In genomic region chr7:135139153-135139612, GRCm38 (mm10) we compare ENCODE assay signal across 9 mouse cellular contexts.
DNase-seq lines count a peak whose midpoint lies in the region; ATAC-seq and TF ChIP-seq lines count a peak whose summit lies in the region.
"Had no signal": no experiment of that assay in that cellular context is flagged by ENCODE, and none has a peak within 500 bp of the region (broad histone marks: within the 10 kb centered on the region; RNA-seq: fewer than 3 reads in every experiment).

No protein-coding gene starts in this region.

- H3K9ac ChIP-seq in forebrain, embryonic 16.5 days (replicated peaks; ENCODE audit: low read depth, low read length): no peak overlapping the region
- no peak overlapping the region for H3K9ac ChIP-seq in midbrain, embryonic 13.5 days (replicated peaks)
- H3K9ac ChIP-seq: limb, embryonic 13.5 days had no signal

- no peaks in the 10 kb centered on the region for H3K27me3 ChIP-seq in forebrain, embryonic 16.5 days (replicated peaks; ENCODE audit: control insufficient read depth, insufficient read depth, low read length)
- H3K27me3 ChIP-seq in midbrain, embryonic 13.5 days: peaks cover 24% of the 10 kb centered on the region
- H3K27me3 ChIP-seq in heart, embryonic 10.5 days (ENCODE audit: insufficient read depth, poor library complexity, severe bottlenecking): no peaks in the 10 kb centered on the region
- H3K27me3 ChIP-seq: limb, embryonic 13.5 days had no signal

- no peaks in the 10 kb centered on the region for H3K36me3 ChIP-seq in forebrain, embryonic 16.5 days (ENCODE audit: control insufficient read depth, insufficient read depth)
- no peaks in the 10 kb centered on the region for H3K36me3 ChIP-seq in midbrain, embryonic 13.5 days
- peaks cover 21% of the 10 kb centered on the region for H3K36me3 ChIP-seq in heart, embryonic 10.5 days

- intact Hi-C loops in left cerebral cortex, adult 2 months (cut with DNase I): no loop called here

- peak; percentile 62 for ATAC-seq in forebrain, embryonic 16.5 days
- ATAC-seq in midbrain, embryonic 13.5 days: peak; percentile 88

- H3K4me2 ChIP-seq in forebrain, embryonic 16.5 days (ENCODE audit: low read length): no peak overlapping the region
- no peak overlapping the region for H3K4me2 ChIP-seq in midbrain, embryonic 13.5 days (replicated peaks)
- H3K4me2 ChIP-seq: limb, embryonic 13.5 days had no signal

- H3K4me3 ChIP-seq in left cerebral cortex, adult 2 months: no peak overlapping the region
- H3K4me3 ChIP-seq in forebrain, embryonic 16.5 days (replicated peaks; ENCODE audit: low read length): no peak overlapping the region
- no peak overlapping the region for H3K4me3 ChIP-seq in midbrain, embryonic 13.5 days (replicated peaks)
- no peak overlapping the region for H3K4me3 ChIP-seq in heart, embryonic 10.5 days
- H3K4me3 ChIP-seq: limb, embryonic 13.5 days had no signal

- 1% methylated on average over 5 of the region's 5 CpGs for WGBS in forebrain, embryonic 16.5 days
- WGBS in midbrain, embryonic 13.5 days: 5% methylated on average over 5 of the region's 5 CpGs
- WGBS in heart, embryonic 10.5 days: 40% methylated on average over 5 of the region's 5 CpGs

- no peaks in the 10 kb centered on the region for H3K9me3 ChIP-seq in forebrain, embryonic 16.5 days (ENCODE audit: control insufficient read depth, low read length)
- H3K9me3 ChIP-seq in midbrain, embryonic 13.5 days: no peaks in the 10 kb centered on the region
- H3K9me3 ChIP-seq in heart, embryonic 10.5 days: no peaks in the 10 kb centered on the region
- H3K9me3 ChIP-seq: limb, embryonic 13.5 days had no signal

- no peak overlapping the region for H3K27ac ChIP-seq in left cerebral cortex, adult 2 months
- no peak overlapping the region for H3K27ac ChIP-seq in forebrain, embryonic 16.5 days (ENCODE audit: low read length)
- peak overlapping the region; percentile 25; the same call in 1 of the 2 replicates for H3K27ac ChIP-seq in midbrain, embryonic 13.5 days
- no peak overlapping the region for H3K27ac ChIP-seq in heart, embryonic 10.5 days
- H3K27ac ChIP-seq: limb, embryonic 13.5 days had no signal

- DNase-seq in left cerebral cortex, adult 11 months (ENCODE audit: low spot score): peak; percentile 19
- no peak for DNase-seq in left cerebral cortex, adult 2 months (ENCODE audit: extremely low spot score in 1 of 2, low spot score in 2 of 2)
- DNase-seq in WW6 (ENCODE audit: low read depth, low spot score): peak; percentile 24
- DNase-seq in heart, embryonic 10.5 days (ENCODE audit: low spot score): no peak
- no peak for DNase-seq in gastrocnemius, postnatal 25 days
- no peak for DNase-seq in cerebellum, postnatal 36 days

- no peak for TF ChIP-seq CTCF in left cerebral cortex, adult 2 months (IDR thresholded peaks at IDR 0.05)

- H3K4me1 ChIP-seq in forebrain, embryonic 16.5 days (replicated peaks; ENCODE audit: control insufficient read depth, insufficient read depth, low read length): 0 out of 2 replicates have a peak, but pooled peaks cover 2% of the 10 kb centered on the region
- H3K4me1 ChIP-seq in midbrain, embryonic 13.5 days (replicated peaks): peaks cover 22% of the 10 kb centered on the region
- peaks cover 20% of the 10 kb centered on the region for H3K4me1 ChIP-seq in heart, embryonic 10.5 days

Comparison
In these comparisons a context has a peak if more than half of its experiments do, and no peak if none do; other contexts are left out.
1. DNase-seq: peak in left cerebral cortex, adult 11 months (single experiment) and WW6 (single experiment); none in left cerebral cortex, adult 2 months (0 of 2), heart, embryonic 10.5 days (single experiment), gastrocnemius, postnatal 25 days (single experiment) and cerebellum, postnatal 36 days (0 of 2).